Mouse (Mus musculus): Measurements from ENCODE around the gene Zfp711. TPM values are rescaled to one million over a fixed set of nuclear protein-coding genes. Genes with fewer than 3 reads are reported as not detected.

Zfp711 gene
- 0.37 and 0.94 TPM in 2 replicates for total RNA-seq (2012; rRNA removed)

DNA sequence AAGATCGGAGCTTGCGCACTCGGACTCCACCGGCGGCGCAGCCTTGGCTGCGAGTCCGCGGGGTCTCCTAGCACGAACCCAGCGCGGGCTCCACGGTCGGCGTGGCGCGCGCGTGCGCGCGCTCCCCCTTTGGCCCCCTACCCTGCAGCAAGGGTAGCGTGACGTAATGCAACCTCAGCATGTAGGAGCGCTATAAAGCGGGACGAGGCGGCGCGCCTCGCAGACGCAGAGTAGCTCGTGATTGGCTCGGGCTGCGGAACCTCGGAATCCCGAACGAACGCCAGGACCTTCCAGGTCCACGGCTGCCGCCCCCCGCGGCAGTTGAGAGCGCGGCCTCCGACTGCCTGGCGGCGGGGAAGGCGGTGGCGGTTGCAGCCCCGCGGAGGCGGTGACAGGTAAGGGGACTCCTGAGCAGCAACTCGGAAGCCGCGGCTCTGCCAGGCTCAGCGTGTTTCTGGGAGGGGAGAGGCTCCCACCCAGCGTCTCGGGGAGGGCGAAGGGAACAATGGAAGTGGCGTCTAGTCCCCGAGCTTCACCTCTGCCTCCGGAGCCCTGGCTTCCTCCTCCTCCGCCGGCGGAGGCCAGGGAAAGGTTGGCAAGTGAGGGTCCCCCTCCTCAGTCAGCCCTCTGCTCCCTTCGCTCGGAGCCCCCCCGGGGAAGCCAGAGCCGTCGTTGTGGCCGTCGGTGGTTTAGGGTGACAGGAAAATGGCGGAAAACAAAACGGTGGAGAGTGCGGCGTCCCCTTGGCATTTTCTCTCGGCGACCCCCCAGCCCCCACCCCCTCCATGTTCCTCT is at the start of gene Zfp711:
Gene Zfp711, plus strand, starts transcription at position 16 of the 795 bp plus-strand sequence.
- in situ Hi-C loops (cut with MboI; ENCODE audit: low sequenced_read_pairs in 2 of 2, unreplicated experiment in 2 of 2): no loop called here
- DNase-seq (ENCODE audit: low read depth, low spot score): peak; percentile 28

GRCm38 (mm10) chrX:112567716-112568115 is 32.6 kb upstream of the Zfp711 start:
- no peak for DNase-seq (ENCODE audit: low read depth, low spot score)
- Histone ChIP-seq H3K4me1 (ENCODE audit: control insufficient read depth in 2 of 2, insufficient read depth in 2 of 2, low read length in 2 of 2, poor library complexity in 1 of 2) (no peaks in the 10 kb centered on the region), H3K9ac (ENCODE audit: insufficient read depth, low read depth, low read length, poor library complexity, severe bottlenecking) (no peak overlapping the region), H3K27ac (ENCODE audit: insufficient read depth, low read depth, low read length, poor library complexity, severe bottlenecking) (no peak overlapping the region), H3K4me3 (ENCODE audit: insufficient read depth in 1 of 2, low read depth in 1 of 2, low read length in 2 of 2, poor library complexity in 1 of 2, severe bottlenecking in 1 of 2) (no peak overlapping the region), H3K9me3 (ENCODE audit: control insufficient read depth, insufficient read depth, low read depth, low read length) (no peaks in the 10 kb centered on the region), H3K36me3 (ENCODE audit: control insufficient read depth, insufficient read depth, low read length, poor library complexity, severe bottlenecking) (no peaks in the 10 kb centered on the region)
- in situ Hi-C loops (cut with MboI; ENCODE audit: low sequenced_read_pairs in 2 of 2, unreplicated experiment in 2 of 2): no loop called here
- no peak for TF ChIP-seq ZC3H11A (IDR thresholded peaks at IDR 0.05; ENCODE audit: borderline replicate concordance, low read depth, low read length)

More for the DNA sequence above, at the start of gene Zfp711:
- Histone ChIP-seq H3K36me3 (ENCODE audit: control insufficient read depth, insufficient read depth, low read length, poor library complexity, severe bottlenecking) (no peaks in the 10 kb centered on the region), H3K4me3 (ENCODE audit: insufficient read depth in 1 of 2, low read depth in 1 of 2, low read length in 2 of 2, poor library complexity in 1 of 2, severe bottlenecking in 1 of 2) (peak within 1 kb of the TSS; percentile 60 to 70), H3K9ac (ENCODE audit: insufficient read depth, low read depth, low read length, poor library complexity, severe bottlenecking) (peak within 1 kb of the TSS; percentile 51; the same call in 1 of the 2 replicates), H3K4me1 (ENCODE audit: control insufficient read depth in 2 of 2, insufficient read depth in 2 of 2, low read length in 2 of 2, poor library complexity in 1 of 2) (no peaks in the 10 kb centered on the region), H3K9me3 (ENCODE audit: control insufficient read depth, insufficient read depth, low read depth, low read length) (no peaks in the 10 kb centered on the region), H3K27ac (ENCODE audit: insufficient read depth, low read depth, low read length, poor library complexity, severe bottlenecking) (no peak within 1 kb of the TSS)
- TF ChIP-seq ZNF384 (IDR thresholded peaks at IDR 0.05; ENCODE audit: low read depth, low read length) (no peak), MAFK (IDR thresholded peaks at IDR 0.05; ENCODE audit: insufficient read depth, low read depth, low read length) (no peak), HCFC1 (IDR thresholded peaks at IDR 0.05; ENCODE audit: borderline replicate concordance, insufficient read depth, low read length) (no peak), CHD2 (IDR thresholded peaks at IDR 0.05; ENCODE audit: low read depth, low read length) (no peak), ZC3H11A (IDR thresholded peaks at IDR 0.05; ENCODE audit: borderline replicate concordance, low read depth, low read length) (no peak)

DNA sequence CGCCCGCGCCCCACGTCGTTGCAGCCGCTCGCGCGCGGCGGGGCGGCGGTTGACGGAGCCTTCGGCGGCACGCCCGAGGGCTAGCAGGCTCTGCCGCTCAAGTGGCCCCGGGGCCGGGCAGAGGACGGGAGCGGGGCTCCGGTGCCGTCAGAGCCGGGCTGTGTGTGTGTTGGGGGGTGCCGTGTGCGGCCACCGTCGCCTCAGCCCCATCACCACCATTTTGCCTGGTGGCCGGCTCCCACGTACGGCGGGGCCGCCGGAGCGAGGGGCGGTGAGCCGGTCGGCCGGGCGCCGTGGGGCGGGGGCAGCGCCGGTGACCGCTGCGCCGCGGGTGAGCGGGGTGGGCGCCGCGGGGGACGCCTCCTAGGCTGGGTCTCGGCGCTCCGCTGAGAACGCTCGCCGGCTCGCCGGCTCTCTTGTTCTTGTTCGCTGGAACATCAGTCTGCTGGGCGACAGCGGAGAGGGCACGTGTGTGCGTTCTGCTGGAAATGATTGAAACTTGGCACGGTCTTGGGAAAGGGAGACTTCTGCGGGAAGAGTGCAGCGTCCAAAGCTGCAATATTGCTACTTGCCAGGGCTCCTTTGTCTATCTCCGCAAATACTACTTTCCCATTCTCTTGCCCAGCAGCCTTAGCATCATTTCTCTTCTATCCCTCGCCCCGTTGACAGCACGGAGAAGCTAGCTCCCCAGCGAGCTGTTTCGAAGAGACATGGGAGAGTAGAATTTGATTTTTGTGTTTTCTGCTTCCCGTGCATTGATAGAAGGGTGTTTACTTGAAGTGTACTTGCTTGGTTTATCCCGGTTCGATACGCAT is 1.2 kb downstream of the Zfp711 start:
- H3K27ac ChIP-seq (ENCODE audit: insufficient read depth, low read depth, low read length, poor library complexity, severe bottlenecking): no peak overlapping the region
- H3K9me3 ChIP-seq (ENCODE audit: control insufficient read depth, insufficient read depth, low read depth, low read length): no peaks in the 10 kb centered on the region
- no peaks in the 10 kb centered on the region for H3K36me3 ChIP-seq (ENCODE audit: control insufficient read depth, insufficient read depth, low read length, poor library complexity, severe bottlenecking)
- DNase-seq (ENCODE audit: low read depth, low spot score): peak; percentile 3
- H3K9ac ChIP-seq (ENCODE audit: insufficient read depth, low read depth, low read length, poor library complexity, severe bottlenecking): peak overlapping the region; percentile 42
- peak overlapping the region; percentile 60 to 70 for H3K4me3 ChIP-seq (ENCODE audit: insufficient read depth in 1 of 2, low read depth in 1 of 2, low read length in 2 of 2, poor library complexity in 1 of 2, severe bottlenecking in 1 of 2)
- H3K4me1 ChIP-seq (ENCODE audit: control insufficient read depth in 2 of 2, insufficient read depth in 2 of 2, low read length in 2 of 2, poor library complexity in 1 of 2): no peaks in the 10 kb centered on the region
- TF ChIP-seq MAFK (IDR thresholded peaks at IDR 0.05; ENCODE audit: insufficient read depth, low read depth, low read length) (no peak), ZNF384 (IDR thresholded peaks at IDR 0.05; ENCODE audit: low read depth, low read length) (no peak), CHD2 (IDR thresholded peaks at IDR 0.05; ENCODE audit: low read depth, low read length) (no peak)
- in situ Hi-C loops (cut with MboI; ENCODE audit: low sequenced_read_pairs in 2 of 2, unreplicated experiment in 2 of 2): no loop called here

DNA sequence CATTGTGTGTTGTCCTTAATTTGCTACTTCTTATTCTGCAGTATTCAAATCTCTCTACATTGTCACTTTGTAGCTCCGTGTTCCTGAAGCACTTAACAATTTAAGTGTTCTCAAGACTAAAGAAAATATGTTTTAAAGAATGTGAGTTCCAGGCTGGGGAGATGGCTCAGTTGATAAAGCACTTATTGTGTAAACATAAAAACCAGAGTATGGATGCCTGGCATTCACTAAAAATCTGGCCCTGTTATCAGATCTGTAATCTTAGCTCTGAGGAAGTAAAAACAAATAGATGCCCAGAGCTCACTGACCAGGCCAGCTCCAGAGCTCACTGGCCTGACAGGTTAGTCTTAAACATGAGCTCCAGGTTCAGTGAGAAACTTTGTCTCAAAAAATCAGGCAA is 75.2 kb downstream of the Zfp711 start:
- Histone ChIP-seq H3K4me3 (ENCODE audit: insufficient read depth in 1 of 2, low read depth in 1 of 2, low read length in 2 of 2, poor library complexity in 1 of 2, severe bottlenecking in 1 of 2) (no peak overlapping the region), H3K9ac (ENCODE audit: insufficient read depth, low read depth, low read length, poor library complexity, severe bottlenecking) (no peak overlapping the region), H3K27ac (ENCODE audit: insufficient read depth, low read depth, low read length, poor library complexity, severe bottlenecking) (no peak overlapping the region), H3K9me3 (ENCODE audit: control insufficient read depth, insufficient read depth, low read depth, low read length) (no peaks in the 10 kb centered on the region), H3K36me3 (ENCODE audit: control insufficient read depth, insufficient read depth, low read length, poor library complexity, severe bottlenecking) (no peaks in the 10 kb centered on the region), H3K4me1 (ENCODE audit: control insufficient read depth in 2 of 2, insufficient read depth in 2 of 2, low read length in 2 of 2, poor library complexity in 1 of 2) (no peaks in the 10 kb centered on the region)
- TF ChIP-seq ZNF384 (IDR thresholded peaks at IDR 0.05; ENCODE audit: low read depth, low read length) (no peak), HCFC1 (IDR thresholded peaks at IDR 0.05; ENCODE audit: borderline replicate concordance, insufficient read depth, low read length) (no peak), ZC3H11A (IDR thresholded peaks at IDR 0.05; ENCODE audit: borderline replicate concordance, low read depth, low read length) (no peak), CHD2 (IDR thresholded peaks at IDR 0.05; ENCODE audit: low read depth, low read length) (no peak), MAFK (IDR thresholded peaks at IDR 0.05; ENCODE audit: insufficient read depth, low read depth, low read length) (no peak)
- DNase-seq (ENCODE audit: low read depth, low spot score): no peak
- in situ Hi-C loops (cut with MboI; ENCODE audit: low sequenced_read_pairs in 2 of 2, unreplicated experiment in 2 of 2): no loop called here
